Mouse (Mus musculus) lung, postnatal 0 days (tissue): ENCODE results near the gene Cebpg.

Experiments used
- CTCF ChIP-seq: IDR thresholded peaks from 2 replicates; pipeline ENCODE4 v1.5.1; 2016; ENCODE audit warnings: antibody characterized with exemption, mild to moderate bottlenecking
- EP300 ChIP-seq: IDR thresholded peaks from 2 replicates; pipeline ENCODE4 v1.6.1; 2016; ENCODE audit warnings: antibody characterized with exemption, mild to moderate bottlenecking, control low read depth

- TF ChIP-seq EP300, result no peak
- no peak for TF ChIP-seq CTCF
Measured at GRCm38 (mm10) chr7:35024426-35024825, 31.9 kb downstream of the Cebpg start.
